ENCODE assay signal across 28 mouse cellular contexts in the genomic region with DNA sequence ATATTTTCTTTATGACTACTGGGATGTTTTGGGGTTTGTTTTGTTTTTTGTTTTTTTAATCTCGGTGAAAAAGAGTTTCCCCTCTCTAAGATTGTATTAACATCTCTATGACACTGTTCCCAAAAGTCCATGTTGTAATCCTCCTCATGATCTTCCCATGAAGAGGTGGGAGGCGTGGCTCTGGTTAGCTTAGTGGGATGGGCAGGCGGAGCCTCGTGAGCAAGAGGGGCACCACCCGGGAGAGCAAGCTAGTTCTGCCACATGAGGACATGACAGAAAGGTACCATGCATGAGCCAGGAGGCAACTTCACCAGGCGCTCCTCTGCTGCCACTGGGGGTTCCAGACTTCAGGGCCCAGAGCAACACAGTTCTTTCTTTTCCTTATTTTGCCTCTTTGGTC. TPM values are rescaled to one million over a fixed set of nuclear protein-coding genes. Genes with fewer than 3 reads are reported as not detected.
"Had no signal": no experiment of that assay in that cellular context is flagged by ENCODE, and none has a peak within 500 bp of the region (broad histone marks: within the 10 kb centered on the region; RNA-seq: fewer than 3 reads in every experiment).

No protein-coding gene starts in this region.

- H3K4me3 ChIP-seq: limb, embryonic 10.5 days; limb, embryonic 13.5 days; liver, embryonic 15.5 days; neural tube, embryonic 12.5 days; stomach, embryonic 15.5 days had no signal

- DNase-seq: kidney, adult 8-10 months; kidney, postnatal 10 days; kidney, postnatal 36 days; lung, postnatal 14 days; midbrain, embryonic 14.5 days; retina, postnatal 1 day; right cerebral cortex, postnatal 25 days; spleen, adult 18-20 months; thymus, adult 18-20 months; thymus, postnatal 36 days had no signal

- H3K9me3 ChIP-seq: limb, embryonic 10.5 days; limb, embryonic 13.5 days; liver, embryonic 15.5 days; neural tube, embryonic 12.5 days; stomach, embryonic 15.5 days had no signal

- H3K36me3 ChIP-seq: limb, embryonic 10.5 days; limb, embryonic 13.5 days; liver, embryonic 15.5 days; neural tube, embryonic 12.5 days; stomach, embryonic 15.5 days had no signal

- H3K4me1 ChIP-seq: limb, embryonic 13.5 days; neural tube, embryonic 12.5 days had no signal

- H3K27me3 ChIP-seq: limb, embryonic 13.5 days; liver, embryonic 15.5 days; neural tube, embryonic 12.5 days; stomach, embryonic 15.5 days had no signal

- ATAC-seq: intestine, postnatal 0 days had no signal

- H3K4me2 ChIP-seq: limb, embryonic 13.5 days; liver, embryonic 11.5 days; liver, embryonic 15.5 days; midbrain, embryonic 11.5 days; neural tube, embryonic 12.5 days; stomach, embryonic 15.5 days had no signal

- H3K9ac ChIP-seq: limb, embryonic 13.5 days; liver, embryonic 15.5 days; neural tube, embryonic 12.5 days; stomach, embryonic 15.5 days had no signal

- H3K27ac ChIP-seq: limb, embryonic 10.5 days; limb, embryonic 13.5 days; neural tube, embryonic 12.5 days; stomach, embryonic 15.5 days had no signal

RNA-seq across cellular contexts. Expression of a gene that starts 2.7 kb away (rescaled TPM):
- total RNA-seq: layer of hippocampus, adult 8-10 months; layer of hippocampus, postnatal 25 days; left cerebral cortex, adult 18-20 months; left cerebral cortex, postnatal 25 days; megakaryocyte progenitor cell, adult 5-6 weeks; megakaryocyte-erythroid progenitor cell, adult 5-6 weeks; midbrain, postnatal 0 days; neutrophil, adult 5-6 weeks had no signal
- polyA plus RNA-seq: intestine, embryonic 14.5 days; intestine, postnatal 0 days; limb, embryonic 10.5 days; lung, embryonic 16.5 days; midbrain, embryonic 11.5 days; midbrain, embryonic 14.5 days; midbrain, postnatal 0 days; neural tube, embryonic 12.5 days had no signal

RNA-seq across cellular contexts. Expression of a gene that starts 22.1 kb away (rescaled TPM):
- total RNA-seq: megakaryocyte progenitor cell, adult 5-6 weeks; megakaryocyte-erythroid progenitor cell, adult 5-6 weeks; neutrophil, adult 5-6 weeks had no signal

RNA-seq across cellular contexts. Expression of a gene that starts 22.7 kb away (rescaled TPM):
- total RNA-seq: megakaryocyte progenitor cell, adult 5-6 weeks; megakaryocyte-erythroid progenitor cell, adult 5-6 weeks; neutrophil, adult 5-6 weeks had no signal
